Mouse (Mus musculus) gastrocnemius, postnatal 10 days (tissue): ENCODE data around the gene Prkcsh. TPM values are rescaled to one million over a fixed set of nuclear protein-coding genes. Genes with fewer than 3 reads are reported as not detected.

ENCODE experiments used
- DNase-seq: peaks from one replicate; pipeline ENCODE4 v3.0.0; 2021; ENCODE audit warnings: mixed read lengths
- total RNA-seq, 2 experiments: library from RNA; stranded (reverse); gene quantifications; 2 replicates each; pipeline ENCODE4 v1.2.3; 2021

Prkcsh gene
- total RNA-seq, 2 experiments from 2014 or later, result 35.4 to 41.7 TPM

DNA sequence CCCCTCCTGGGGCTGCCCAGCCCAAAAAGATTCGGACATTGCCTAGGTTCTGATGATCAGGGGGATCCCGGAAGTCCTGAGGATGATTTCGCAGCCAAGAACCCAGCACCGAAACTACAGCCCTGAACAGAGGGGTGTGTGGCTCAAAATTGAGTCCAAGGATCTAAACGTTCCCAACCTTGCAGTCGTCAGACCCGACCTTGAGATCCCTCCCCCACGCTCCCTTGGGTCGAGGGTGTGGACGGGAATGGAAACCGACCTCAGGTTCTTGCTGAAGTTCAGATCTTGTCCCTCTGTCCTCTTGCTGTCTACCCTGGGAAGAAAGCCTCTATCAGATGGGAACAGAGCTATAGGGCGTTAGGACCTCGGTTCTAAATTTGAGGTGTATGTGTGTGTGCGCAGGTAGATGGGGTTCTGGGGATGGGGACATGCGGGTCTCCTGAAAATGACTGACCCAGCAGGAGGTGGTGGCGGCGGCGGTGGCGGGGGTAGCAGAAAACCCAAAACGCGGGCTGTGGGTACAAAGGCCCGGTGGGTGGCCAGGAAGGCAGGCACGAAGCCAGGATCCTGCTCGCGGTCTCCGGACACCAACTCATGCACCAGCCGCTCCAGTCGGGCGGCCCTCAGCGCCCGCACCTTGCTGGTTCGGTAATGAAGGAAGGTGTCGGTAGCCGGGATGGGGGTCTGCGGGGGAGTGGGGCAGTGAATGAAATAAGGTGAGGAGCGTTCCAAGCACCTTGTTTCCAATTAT is 14.8 kb upstream of the Prkcsh start:
- DNase-seq, result no peak

DNA sequence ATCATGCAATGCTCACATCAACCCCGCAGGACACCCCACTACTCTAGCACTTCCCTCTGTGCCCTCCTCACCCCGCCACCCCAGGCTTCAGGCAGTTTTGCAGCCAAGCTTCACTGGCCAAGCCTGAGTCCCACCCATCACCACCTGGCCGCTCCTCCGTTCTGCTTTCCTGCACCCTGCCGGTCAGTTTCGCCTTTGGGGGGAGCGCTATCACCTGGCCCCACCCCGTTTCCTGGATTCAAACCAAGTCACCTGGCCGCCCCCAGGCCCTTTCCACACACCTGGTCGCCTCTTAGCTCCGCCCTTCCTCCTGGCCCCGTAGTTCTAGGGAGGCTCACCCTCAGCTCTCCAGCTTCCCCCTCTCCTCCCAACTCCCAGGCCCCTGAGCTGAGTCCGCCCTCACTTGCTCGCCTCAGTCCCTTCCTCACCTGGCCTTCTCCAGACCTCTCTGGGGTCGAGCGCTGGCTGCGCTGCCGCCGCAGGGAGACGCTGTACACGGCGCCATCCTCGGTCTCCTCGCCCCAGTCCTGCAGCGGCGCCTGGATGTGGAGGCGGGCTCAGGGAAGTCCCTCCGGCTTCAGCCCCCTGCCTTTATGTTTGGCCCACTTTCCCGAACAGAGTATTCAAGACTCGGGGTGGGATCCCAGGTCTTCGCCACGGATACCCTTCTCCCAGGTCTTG is 14.0 kb upstream of the Prkcsh start:
- no peak for DNase-seq

DNA sequence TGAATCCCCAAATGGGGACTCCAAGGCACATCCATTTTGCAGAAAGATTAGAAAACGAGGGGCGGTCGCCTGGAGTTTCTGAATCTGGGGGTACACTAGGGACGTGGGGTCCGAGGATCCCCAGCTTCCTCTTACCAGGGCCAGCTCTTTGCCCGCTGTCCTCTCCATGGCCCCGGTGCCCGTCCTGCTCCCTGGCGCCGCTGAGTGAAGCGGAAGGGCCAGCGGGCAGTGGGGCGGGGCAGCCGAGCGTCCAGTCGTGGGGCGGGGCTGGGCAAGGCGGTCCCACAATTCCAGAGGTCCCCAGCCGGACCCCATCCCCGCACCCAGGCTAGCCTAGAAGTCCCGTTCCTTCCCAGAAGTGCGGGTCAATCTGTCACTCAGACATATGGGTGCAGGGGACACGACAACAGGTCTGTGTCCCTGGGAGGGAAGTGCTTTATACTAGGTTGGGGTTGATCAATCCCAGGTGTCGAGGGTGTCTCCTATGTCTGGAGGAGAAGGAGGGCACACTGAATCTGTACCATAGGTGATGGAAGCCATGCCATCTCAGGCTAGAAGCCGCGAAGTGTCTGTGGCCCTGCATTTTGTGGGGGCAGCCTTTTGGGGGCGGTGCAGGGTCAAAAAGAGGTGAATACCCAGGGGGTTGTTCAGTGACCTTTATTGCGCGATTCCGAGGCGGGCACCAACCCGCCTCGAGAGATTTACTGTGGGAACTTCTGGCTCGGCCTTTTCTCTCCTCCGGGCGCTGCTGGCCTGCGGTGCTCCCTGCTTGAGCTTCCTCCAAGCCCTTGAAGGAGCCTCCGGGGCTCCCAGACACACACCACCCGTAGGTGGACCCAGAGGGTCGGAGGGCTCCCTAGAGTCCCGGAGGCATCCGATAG is 13.1 kb upstream of the Prkcsh start, which contains the start of gene Rgl3:
Rgl3 (minus strand) TSS at position 217 of the 881 bp plus-strand sequence.
- DNase-seq, result peak; percentile 46

GRCm38 (mm10) chr9:21992227-21992626 is 10.4 kb upstream of the Prkcsh start:
- DNase-seq, result no peak

- DNase-seq, result no peak
These were observed 6.3 kb upstream of the Prkcsh start for GRCm38 (mm10) chr9:21996178-21996867.

DNA sequence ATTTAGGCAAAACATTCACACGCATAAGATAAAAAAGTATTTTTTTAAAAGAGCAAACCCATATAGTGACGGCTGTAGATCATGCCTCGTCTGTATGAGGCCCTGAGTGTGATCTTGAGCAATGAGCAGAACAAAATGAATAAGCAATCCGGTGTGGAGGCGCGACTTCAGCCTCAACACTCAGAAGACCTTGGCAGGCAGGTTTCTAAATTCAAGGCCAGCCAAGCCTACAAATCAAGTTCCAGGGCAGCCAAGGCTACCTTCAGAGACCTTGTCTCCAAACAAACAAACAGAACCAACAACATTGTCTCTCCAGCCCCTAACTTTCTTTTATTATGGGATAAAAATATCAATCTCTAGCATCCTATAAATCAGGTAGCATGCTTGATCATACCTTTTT is 2.3 kb upstream of the Prkcsh start:
- no peak for DNase-seq

DNA sequence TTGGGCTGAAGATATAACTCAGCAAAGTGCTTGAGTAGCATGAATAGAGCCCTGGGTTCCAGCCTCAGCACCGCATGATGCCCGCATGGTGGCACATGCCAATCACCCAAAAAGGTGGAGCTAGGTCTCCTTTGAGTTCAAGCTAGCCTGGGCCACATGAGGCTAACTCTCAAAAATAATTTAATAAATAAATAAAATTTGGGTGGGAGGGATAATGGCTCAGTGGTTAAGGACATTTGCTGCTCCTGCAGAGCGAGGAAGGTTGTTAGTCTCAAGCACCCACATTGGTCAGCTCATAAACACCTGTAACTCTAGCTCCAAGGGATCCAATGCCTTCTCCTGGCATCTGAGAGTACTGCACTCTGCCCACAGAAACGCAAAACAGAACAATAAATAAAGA is 973 bp upstream of the Prkcsh start:
- no peak for DNase-seq

- peak; percentile 32 for DNase-seq
These were observed 553 bp downstream of the Prkcsh start for GRCm38 (mm10) chr9:22003163-22003554.

DNA sequence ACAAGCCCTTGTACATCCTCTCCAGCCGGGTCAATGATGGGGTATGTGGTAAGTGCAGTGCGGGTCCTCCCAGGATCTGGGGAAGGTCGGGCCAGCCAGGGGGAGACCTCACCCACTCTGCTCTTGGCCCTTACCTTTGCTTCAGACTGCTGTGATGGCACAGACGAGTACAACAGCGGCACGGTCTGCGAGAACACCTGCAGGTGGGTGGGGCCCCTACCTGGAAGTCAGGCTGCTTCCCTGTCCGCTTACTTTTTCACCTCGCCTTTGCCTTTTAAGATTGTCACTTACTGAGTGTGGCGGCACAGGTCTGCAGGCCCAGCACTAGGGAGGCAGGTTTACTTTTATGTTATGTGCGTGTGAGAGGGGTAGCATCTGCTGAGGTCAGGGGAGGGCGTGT is 1.9 kb downstream of the Prkcsh start:
- no peak for DNase-seq

DNA sequence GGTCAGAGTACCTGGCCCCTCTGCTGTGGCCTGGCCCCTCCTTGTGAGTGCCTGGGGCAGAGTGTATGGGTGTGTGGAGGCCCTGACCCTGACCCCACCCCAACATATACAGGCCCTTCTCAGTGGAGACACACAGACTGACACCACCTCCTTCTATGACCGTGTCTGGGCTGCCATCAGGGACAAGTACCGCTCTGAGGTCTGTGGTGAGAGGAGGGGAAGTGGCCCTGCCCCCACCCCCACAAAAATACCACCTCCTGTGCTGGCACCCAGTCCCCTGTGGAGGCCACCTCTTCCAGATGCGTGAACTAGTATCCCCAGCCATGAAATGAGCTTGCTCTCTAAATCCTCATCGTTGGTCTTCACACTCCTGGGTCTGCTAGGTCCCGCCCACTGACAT is 8.4 kb downstream of the Prkcsh start:
- no peak for DNase-seq

DNA sequence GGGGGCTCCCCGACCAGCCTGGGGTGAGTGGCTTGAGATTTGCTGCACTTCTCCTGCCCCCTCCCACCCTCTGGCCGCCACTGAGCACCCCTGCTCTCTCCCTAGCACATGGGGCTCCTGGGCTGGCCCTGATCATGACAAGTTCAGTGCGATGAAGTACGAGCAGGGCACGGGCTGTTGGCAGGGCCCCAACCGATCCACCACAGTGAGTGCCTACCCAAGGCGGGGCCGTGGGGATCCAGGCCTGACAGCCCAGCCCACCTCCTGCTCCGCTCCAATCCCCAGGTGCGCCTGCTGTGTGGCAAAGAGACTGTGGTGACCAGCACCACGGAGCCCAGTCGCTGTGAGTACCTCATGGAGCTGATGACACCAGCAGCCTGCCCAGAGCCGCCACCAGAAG is 10.1 kb downstream of the Prkcsh start:
- DNase-seq, result no peak

DNA sequence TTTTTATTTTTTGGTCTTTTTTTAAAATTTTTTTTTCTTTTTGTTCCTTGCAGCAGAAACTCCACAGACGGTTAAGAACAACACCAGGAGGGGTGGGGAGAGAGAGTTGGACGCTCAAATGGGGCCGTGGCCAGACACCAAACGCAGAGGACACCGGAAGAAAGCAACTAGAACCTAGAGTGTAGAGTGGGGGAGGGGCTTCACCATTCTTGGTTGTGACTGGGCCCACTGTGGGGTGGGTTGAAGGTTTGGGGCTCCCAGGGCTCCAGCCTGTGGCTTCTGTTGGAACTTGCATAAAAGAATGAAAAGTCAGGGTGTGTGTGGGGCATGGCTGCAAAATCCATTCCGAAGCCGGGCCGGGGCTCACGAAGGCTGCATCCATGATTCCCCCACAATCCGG is 13.6 kb downstream of the Prkcsh start:
- no peak for DNase-seq

DNA sequence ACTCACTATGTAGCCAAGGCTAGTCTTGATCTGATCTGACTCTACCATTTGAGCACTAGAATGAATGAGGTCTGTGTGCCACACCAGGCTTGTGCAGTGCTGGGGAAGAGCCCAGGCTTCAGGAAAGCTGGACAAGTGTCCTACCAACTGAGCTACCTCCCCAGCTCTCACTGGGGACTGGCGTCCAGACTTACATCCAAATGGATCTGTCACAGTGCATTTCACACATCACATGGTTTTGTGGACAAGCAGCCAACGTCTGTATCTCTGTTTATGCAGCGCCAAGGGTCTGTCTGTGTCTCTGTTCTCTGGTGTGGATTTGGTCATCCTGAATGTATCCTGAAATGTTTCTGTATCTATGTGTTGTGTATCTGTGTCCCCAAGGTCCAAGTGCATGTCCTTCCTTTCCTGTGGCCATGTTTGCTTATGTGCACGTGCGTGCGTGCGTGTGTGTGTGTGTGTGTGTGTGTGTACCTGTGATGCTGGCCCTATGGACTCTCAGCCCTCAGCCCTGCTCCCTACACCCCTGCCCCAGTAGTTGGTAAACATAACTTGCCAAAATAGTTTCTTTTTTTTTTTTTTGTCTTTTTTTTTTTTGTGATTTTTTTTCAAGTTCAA is 14.7 kb downstream of the Prkcsh start:
- DNase-seq, result no peak

DNA sequence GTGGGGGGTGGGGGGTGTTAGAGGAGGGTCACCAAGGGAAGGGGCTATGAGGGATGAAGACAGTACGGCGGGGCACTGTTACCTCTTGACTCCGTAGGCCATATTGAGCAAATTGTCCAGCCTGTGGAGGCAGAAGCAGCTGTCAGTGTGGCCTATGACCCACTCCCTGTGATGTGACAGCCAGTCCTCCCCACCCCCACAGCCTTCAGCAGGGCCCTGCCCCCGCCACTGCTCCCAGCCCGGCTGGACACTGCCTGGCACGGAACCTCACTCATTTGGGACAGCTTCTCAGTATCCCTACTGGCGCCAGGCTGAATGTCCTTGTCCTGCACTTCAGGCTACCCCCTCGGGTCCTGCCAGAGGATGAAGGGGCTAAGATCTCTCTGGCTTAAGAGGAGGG is 22.0 kb downstream of the Prkcsh start:
- DNase-seq, result no peak

DNA sequence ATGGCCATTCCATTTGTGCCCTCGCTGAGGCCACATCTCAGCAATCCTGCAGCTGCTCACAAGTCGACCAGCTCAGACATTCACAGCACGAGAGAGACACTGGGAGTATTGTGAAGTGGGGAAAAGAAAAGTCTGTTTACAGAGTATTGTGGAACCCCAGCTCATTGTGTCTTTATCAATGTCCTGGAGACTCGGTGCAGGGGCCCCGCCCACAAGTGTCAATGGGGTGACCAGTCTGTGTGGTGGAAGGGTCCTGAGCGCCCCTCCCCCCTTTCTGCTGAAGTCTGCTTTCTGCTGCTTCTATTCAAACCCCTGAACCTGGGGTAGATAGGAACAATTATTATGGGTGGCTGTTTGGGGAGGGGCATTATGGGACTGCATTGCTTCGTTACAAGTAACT is 25.9 kb downstream of the Prkcsh start:
- no peak for DNase-seq

DNA sequence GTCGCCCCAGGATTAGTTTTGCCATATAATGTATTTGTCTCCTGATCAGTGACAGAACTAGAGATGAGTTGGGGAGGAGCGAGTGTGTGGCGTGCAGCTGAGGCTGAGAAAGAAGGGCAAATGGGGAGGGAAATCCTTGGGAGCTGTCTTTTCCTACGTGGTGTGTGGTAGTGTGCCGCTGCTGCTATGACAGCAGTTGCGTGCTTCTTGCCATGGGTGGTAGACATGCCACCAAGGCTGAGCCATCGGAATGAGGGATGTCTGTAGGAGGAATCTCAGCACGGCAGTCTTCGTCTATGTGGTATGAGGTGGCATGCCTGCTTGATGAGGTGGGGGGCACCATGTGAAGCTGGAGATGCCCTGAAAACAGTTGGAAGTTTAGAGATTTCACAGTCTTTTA is 27.8 kb downstream of the Prkcsh start:
- DNase-seq, result no peak

DNA sequence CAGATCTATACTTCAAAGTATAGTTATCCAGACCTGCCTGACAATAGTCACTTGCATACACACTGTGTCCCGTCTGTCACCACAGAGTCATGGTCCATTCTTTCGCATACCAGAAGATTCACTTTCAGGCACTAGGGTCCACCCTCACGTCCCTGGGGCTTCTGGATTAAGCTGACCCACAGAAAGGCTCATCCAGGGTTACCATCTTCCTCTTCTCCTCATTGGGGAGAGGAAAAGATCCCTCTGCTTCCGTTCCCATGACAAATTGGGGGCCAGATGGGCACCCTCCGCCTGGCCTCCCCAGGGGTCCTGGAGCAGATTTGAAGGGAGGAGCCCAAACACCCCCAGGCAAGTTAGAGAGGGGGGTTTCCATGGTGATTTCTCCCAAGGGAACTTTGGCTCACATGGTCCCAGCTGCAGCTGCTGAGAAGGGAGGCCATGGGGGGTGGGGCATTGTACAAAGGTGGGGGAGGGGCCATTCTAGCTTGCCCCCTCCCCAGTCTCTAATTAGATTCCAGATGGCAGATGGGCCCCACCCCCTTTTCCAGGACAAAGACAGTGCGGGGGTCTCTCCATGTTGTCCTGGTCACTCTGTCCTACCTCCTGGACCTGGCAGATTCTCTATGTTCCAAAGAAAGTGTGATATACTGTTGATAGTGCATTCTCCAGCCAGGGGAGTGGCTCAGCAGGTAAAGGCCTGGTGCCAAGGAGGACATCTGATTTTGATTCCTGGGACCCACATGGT is 32.9 kb downstream of the Prkcsh start:
- DNase-seq, result no peak

GRCm38 (mm10) chr9:22037826-22038225 is 35.2 kb downstream of the Prkcsh start:
- no peak for DNase-seq

- no peak for DNase-seq
These were observed 39.2 kb downstream of the Prkcsh start for GRCm38 (mm10) chr9:22041832-22042231.

DNA sequence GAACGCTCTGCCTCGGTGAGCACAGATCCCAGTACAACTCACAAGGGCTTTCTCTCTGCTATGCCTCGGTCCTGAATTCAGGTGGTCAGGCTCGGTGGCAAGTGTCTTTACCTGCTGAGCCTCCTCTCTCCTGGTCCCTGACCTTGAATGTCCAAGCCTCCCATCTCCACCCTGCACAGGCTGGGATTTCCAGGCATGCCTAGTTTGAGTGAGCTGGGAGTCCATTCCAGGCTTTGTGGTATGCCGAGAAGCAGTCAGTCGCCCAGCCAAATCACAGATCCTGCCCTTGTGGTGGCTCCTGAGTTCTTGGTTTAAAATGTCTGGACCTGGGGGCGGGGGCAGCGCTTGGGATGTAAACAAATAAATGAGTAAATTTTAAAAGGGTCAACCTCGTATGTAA is 44.7 kb downstream of the Prkcsh start:
- DNase-seq, result no peak

DNA sequence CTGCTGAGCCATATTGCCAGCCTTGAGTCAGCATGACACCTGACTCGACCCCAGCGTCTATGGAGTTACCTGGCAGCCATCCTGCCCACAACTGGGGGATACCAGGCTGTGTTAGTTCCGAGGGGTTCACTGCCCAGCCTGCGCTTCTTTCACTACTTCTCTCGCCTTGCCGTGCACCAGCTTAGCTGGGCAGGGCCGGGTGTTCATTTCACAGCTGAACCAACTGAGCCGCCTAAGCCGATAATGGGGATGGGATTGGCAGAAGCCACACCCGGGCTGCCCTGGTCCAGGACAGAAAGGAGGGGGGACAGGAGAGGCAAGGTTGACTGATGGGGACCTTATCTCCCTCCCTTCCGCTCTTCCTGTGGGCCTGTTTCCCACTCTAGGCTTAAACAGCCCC is 46.7 kb downstream of the Prkcsh start:
- DNase-seq, result no peak
